Comparison of ENCODE assay signal across 25 mouse cellular contexts in genomic region chr1:71663242-71663641, GRCm38 (mm10).
"Had no signal": no experiment of that assay in that cellular context is flagged by ENCODE, and none has a peak within 500 bp of the region (broad histone marks: within the 10 kb centered on the region; RNA-seq: fewer than 3 reads in every experiment).

No protein-coding gene starts in this region.

- H3K9ac ChIP-seq: heart, embryonic 12.5 days; hindbrain, embryonic 12.5 days; hindbrain, embryonic 14.5 days; intestine, embryonic 15.5 days; limb, embryonic 12.5 days had no signal

- H3K4me3 ChIP-seq: gastrocnemius, adult 2 months; heart, embryonic 10.5 days; heart, embryonic 12.5 days; hindbrain, embryonic 10.5 days; hindbrain, embryonic 12.5 days; intestine, embryonic 15.5 days; layer of hippocampus, adult 2 months; left cerebral cortex, adult 2 months; limb, embryonic 10.5 days; limb, embryonic 12.5 days had no signal

- H3K4me1 ChIP-seq: heart, embryonic 10.5 days; hindbrain, embryonic 10.5 days; hindbrain, embryonic 12.5 days; intestine, embryonic 15.5 days; limb, embryonic 12.5 days had no signal

- H3K4me2 ChIP-seq: heart, embryonic 12.5 days; hindbrain, embryonic 12.5 days; hindbrain, embryonic 14.5 days; intestine, embryonic 15.5 days; limb, embryonic 12.5 days had no signal

- ATAC-seq: forebrain, embryonic 16.5 days; hindbrain, embryonic 16.5 days; inflammation-experienced regulatory T-cells, adult 6 months; intestine, embryonic 15.5 days; intestine, postnatal 0 days had no signal

- H3K36me3 ChIP-seq: hindbrain, embryonic 12.5 days; intestine, embryonic 15.5 days had no signal

- DNase-seq: gastrocnemius, adult 2 months; gastrocnemius, postnatal 10 days; gastrocnemius, postnatal 25 days; heart, adult 18-20 months; heart, postnatal 10 days; heart, postnatal 4 days; kidney, adult 18-20 months; kidney, adult 8-10 months; kidney, postnatal 10 days; kidney, postnatal 25 days; kidney, postnatal 4 days had no signal

- H3K27ac ChIP-seq: gastrocnemius, adult 2 months; heart, embryonic 10.5 days; hindbrain, embryonic 10.5 days; hindbrain, embryonic 12.5 days; hindbrain, embryonic 14.5 days; intestine, embryonic 15.5 days; layer of hippocampus, adult 2 months; left cerebral cortex, adult 2 months; limb, embryonic 10.5 days; limb, embryonic 12.5 days had no signal

- H3K27me3 ChIP-seq: heart, embryonic 12.5 days; hindbrain, embryonic 12.5 days; intestine, embryonic 15.5 days; limb, embryonic 12.5 days had no signal

- H3K9me3 ChIP-seq: heart, embryonic 10.5 days; intestine, embryonic 15.5 days had no signal
